Mouse (Mus musculus): ENCODE measurements at regions not wholly inside any gene's neighbourhood (a gene's known extent, or its start where the extent isn't known, plus 50 kb on each side); places are given as distances from the start of the nearest gene placed in this dataset.

- DNase-seq (ENCODE audit: low read depth, low spot score) = peak; percentile 21
Observed at GRCm38 (mm10) chr4:31824518-31825437, 139.1 kb upstream of the Map3k7 start.

- DNase-seq (ENCODE audit: low read depth, low spot score) = no peak
Observed at GRCm38 (mm10) chr4:31825438-31825830, 138.5 kb upstream of the Map3k7 start.

- DNase-seq (ENCODE audit: low read depth, low spot score) = peak; percentile 86
Observed at GRCm38 (mm10) chr4:31826661-31827060, 137.2 kb upstream of the Map3k7 start.

GRCm38 (mm10) chr4:31827266-31827665 lies 136.6 kb upstream of the Map3k7 start:
- DNase-seq (ENCODE audit: low read depth, low spot score) = peak; percentile 75

- no peak for DNase-seq (ENCODE audit: low read depth, low spot score)
Observed at GRCm38 (mm10) chr4:31830241-31830640, 133.7 kb upstream of the Map3k7 start.

- no peak for DNase-seq (ENCODE audit: low read depth, low spot score)
Observed at GRCm38 (mm10) chr4:31831469-31831868, 132.4 kb upstream of the Map3k7 start.

GRCm38 (mm10) chr4:31833828-31834227 lies 130.1 kb upstream of the Map3k7 start:
- no peak for DNase-seq (ENCODE audit: low read depth, low spot score)

GRCm38 (mm10) chr4:31835051-31835450 lies 128.8 kb upstream of the Map3k7 start:
- no peak for DNase-seq (ENCODE audit: low read depth, low spot score)

- no peak for DNase-seq (ENCODE audit: low read depth, low spot score)
Observed at GRCm38 (mm10) chr4:31838592-31838991, 125.3 kb upstream of the Map3k7 start.

GRCm38 (mm10) chr4:31849763-31850162 lies 114.1 kb upstream of the Map3k7 start:
- no peak for DNase-seq (ENCODE audit: low read depth, low spot score)

GRCm38 (mm10) chr4:31851006-31851405 lies 112.9 kb upstream of the Map3k7 start:
- DNase-seq (ENCODE audit: low read depth, low spot score) = peak; percentile 59

- DNase-seq (ENCODE audit: low read depth, low spot score) = no peak
Observed at GRCm38 (mm10) chr4:31853851-31854250, 110.0 kb upstream of the Map3k7 start.

GRCm38 (mm10) chr4:31860389-31860788 lies 103.5 kb upstream of the Map3k7 start:
- DNase-seq (ENCODE audit: low read depth, low spot score) = no peak

- DNase-seq (ENCODE audit: low read depth, low spot score) = no peak
Observed at GRCm38 (mm10) chr4:31861172-31861571, 102.7 kb upstream of the Map3k7 start.

GRCm38 (mm10) chr4:31872985-31873983 lies 90.6 kb upstream of the Map3k7 start:
- peak; percentile 11 for DNase-seq (ENCODE audit: low read depth, low spot score)

- DNase-seq (ENCODE audit: low read depth, low spot score) = no peak
Observed at GRCm38 (mm10) chr4:31877389-31877788, 86.5 kb upstream of the Map3k7 start.

- DNase-seq (ENCODE audit: low read depth, low spot score) = no peak
Observed at GRCm38 (mm10) chr4:31878493-31879191, 85.3 kb upstream of the Map3k7 start.

- DNase-seq (ENCODE audit: low read depth, low spot score) = no peak
Observed at GRCm38 (mm10) chr4:31879192-31879585, 84.7 kb upstream of the Map3k7 start.

- DNase-seq (ENCODE audit: low read depth, low spot score) = no peak
Observed at GRCm38 (mm10) chr4:31880213-31880612, 83.7 kb upstream of the Map3k7 start.

GRCm38 (mm10) chr4:31889673-31890072 lies 74.2 kb upstream of the Map3k7 start:
- no peak for DNase-seq (ENCODE audit: low read depth, low spot score)

- no peak for DNase-seq (ENCODE audit: low read depth, low spot score)
Observed at GRCm38 (mm10) chr4:31909086-31909673, 54.7 kb upstream of the Map3k7 start.

Data from ZHBTc4 (cell line).